Mouse (Mus musculus) neural tube, embryonic 14.5 days (tissue): ENCODE results near the gene Mccc2. TPM values are rescaled to one million over a fixed set of nuclear protein-coding genes. Genes with fewer than 3 reads are reported as not detected.
"Not testable (repeated sequence)": the region's sequence is repeated elsewhere in the genome, so short reads cannot be mapped to it uniquely, and the experiment has no call there.

ENCODE experiments used
- ATAC-seq: fragments of 200-750 bp; cut with Nextera tagmentation; 2 replicates; pipeline ENCODE4 v1.8.0; 2017; ENCODE audit warnings: low read depth, mild to moderate bottlenecking, moderate TSS enrichment, moderate library complexity
- H3K27ac ChIP-seq: fragments of 300-500 bp; sonication (generic); 2 replicates; pipeline ENCODE4 v1.5.1; 2014; ENCODE audit warnings: low read depth, mild to moderate bottlenecking, control low read depth, low read length, moderate library complexity, mixed read lengths
- H3K27me3 ChIP-seq: fragments of 300-500 bp; sonication (generic); 2 replicates; pipeline ENCODE4 v1.6.1; 2014; ENCODE audit warnings: low read length; ENCODE audit not compliant: control insufficient read depth, insufficient read depth
- H3K36me3 ChIP-seq: fragments of 300-500 bp; sonication (generic); 2 replicates; pipeline ENCODE4 v1.6.1; 2014; ENCODE audit warnings: low read length, mixed read lengths; ENCODE audit not compliant: control insufficient read depth, insufficient read depth
- H3K4me1 ChIP-seq: fragments of 300-500 bp; sonication (generic); 2 replicates; pipeline ENCODE4 v1.6.1; 2014; ENCODE audit warnings: low read length; ENCODE audit not compliant: control insufficient read depth, insufficient read depth
- H3K4me2 ChIP-seq: fragments of 300-500 bp; sonication (generic); 2 replicates; pipeline ENCODE4 v1.6.1; 2014; ENCODE audit warnings: mild to moderate bottlenecking, low read depth, low read length, control low read depth
- H3K4me3 ChIP-seq: fragments of 300-500 bp; sonication (generic); 2 replicates; pipeline ENCODE4 v1.5.1; 2014; ENCODE audit warnings: low read depth, low read length, control low read depth, mixed read lengths
- H3K9ac ChIP-seq: fragments of 300-500 bp; sonication (generic); replicated peaks from 2 replicates; pipeline ENCODE4 v1.6.1; 2014; ENCODE audit warnings: low read depth, mild to moderate bottlenecking, control low read depth, low read length, mixed read lengths
- H3K9me3 ChIP-seq: fragments of 300-500 bp; sonication (generic); 2 replicates; pipeline ENCODE4 v1.6.1; 2016; ENCODE audit warnings: low read length; ENCODE audit not compliant: control insufficient read depth
- WGBS: fragments of 180-500 bp; shearing (Covaris S2); extraction: QIAGEN DNeasy Blood & Tissue Kit; methylation state at CpG from one replicate; pipeline ENCODE4 v1.1.7; 2014; 5-methylcytosine and 5-hydroxymethylcytosine counted together
- polyA plus RNA-seq: library from polyadenylated mRNA; unstranded; fragments of >200 nt; fragmentation: Nextera tagmentation; extraction: Ambion mirVana; gene quantifications from 2 replicates; pipeline ENCODE4 v1.2.1, GENCODE M21; 2014

Mccc2 gene
- polyA plus RNA-seq = 37.2 and 44.0 TPM in 2 replicates

DNA sequence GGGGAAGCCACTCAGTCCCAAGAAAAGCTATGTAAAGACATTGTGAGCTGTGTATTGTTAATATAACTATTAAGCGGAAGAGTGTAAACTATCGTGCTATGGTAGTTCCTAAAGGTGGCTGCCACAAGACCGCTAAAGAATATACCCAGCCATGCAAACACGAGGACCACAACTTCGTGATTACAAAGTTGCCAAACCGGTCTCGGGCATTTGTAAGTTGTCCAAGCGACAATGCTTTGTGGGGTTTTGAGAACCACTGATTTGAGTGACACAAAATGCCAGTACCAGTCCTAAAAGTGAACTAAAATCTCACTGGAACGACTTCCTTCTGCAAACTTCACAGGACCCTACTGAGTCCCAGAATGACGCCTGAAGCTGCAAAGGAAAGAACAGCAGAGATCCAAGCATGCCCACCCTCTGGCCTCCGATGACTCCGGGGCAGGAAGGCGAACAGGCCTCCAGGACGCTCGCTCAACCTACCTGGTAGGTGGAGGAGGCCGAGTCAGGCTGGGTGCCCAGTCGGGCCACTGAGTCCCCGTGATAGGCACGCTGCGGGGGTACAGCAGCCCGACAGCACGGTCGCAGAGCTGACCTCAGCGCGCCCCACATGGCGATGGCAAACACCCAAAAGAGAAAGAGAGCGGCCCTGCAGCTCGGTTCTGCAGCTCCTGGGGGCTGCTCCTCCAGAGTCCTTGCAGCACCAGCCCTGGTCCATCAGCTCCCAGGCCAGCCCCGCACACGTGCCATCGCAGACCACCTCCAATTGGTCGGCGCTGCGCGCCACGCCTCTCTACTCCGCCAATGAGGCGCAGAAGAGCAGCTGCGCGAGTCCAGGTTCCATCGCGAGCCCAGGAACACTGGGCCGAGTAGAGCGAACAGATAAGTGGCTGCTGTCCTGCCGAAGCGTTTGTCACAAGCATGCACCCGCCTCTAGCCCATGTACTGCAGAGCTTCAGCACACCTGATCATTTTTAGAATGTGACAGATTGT is at the start of gene Mccc2:
Mccc2 (minus strand) TSS at position 734 of the 990 bp plus-strand sequence.
- H3K9me3 ChIP-seq = no peaks in the 10 kb centered on the region
- peak; percentile 100 for ATAC-seq
- H3K4me3 ChIP-seq = peak within 1 kb of the TSS; percentile 65
- 5% methylated on average over 47 of the region's 47 CpGs for WGBS
- peaks cover 10% of the 10 kb centered on the region; the same call in 1 of the 2 replicates for H3K4me1 ChIP-seq
- H3K27ac ChIP-seq = peak within 1 kb of the TSS; percentile 64
- peaks cover 5% of the 10 kb centered on the region; the same call in 1 of the 2 replicates for H3K36me3 ChIP-seq
- peak within 1 kb of the TSS; percentile 89 for H3K4me2 ChIP-seq
- H3K27me3 ChIP-seq = no peaks in the 10 kb centered on the region
- peak within 1 kb of the TSS; percentile 77 for H3K9ac ChIP-seq

DNA sequence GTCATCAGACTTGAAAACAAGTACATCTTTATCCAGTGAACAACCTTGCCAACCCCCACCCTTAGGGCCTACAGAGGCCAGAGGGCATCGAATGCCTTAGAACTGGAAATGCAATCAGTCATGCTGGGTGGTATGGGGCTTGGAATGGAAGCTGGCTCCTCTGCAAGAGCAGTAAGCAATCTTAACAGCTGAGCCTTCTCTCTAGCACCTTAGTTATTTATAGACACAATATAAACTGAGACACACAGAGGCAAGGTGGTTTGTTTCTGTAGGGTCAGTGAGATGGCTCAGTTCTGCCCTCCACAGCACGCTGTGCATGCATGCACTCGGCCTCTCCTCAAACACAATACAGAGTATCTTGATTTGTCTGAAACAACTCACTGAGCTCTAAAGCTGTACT is 48.5 kb upstream of the Mccc2 start:
- no peaks in the 10 kb centered on the region for H3K4me1 ChIP-seq
- H3K4me3 ChIP-seq = no peak overlapping the region
- no peak overlapping the region for H3K27ac ChIP-seq
- H3K36me3 ChIP-seq = peaks cover 45% of the 10 kb centered on the region
- no peaks in the 10 kb centered on the region for H3K9me3 ChIP-seq
- ATAC-seq = no peak
- H3K9ac ChIP-seq = no peak overlapping the region
- WGBS = 98% methylated on average over 3 of the region's 3 CpGs
- H3K4me2 ChIP-seq = no peak overlapping the region
- H3K27me3 ChIP-seq = no peaks in the 10 kb centered on the region

DNA sequence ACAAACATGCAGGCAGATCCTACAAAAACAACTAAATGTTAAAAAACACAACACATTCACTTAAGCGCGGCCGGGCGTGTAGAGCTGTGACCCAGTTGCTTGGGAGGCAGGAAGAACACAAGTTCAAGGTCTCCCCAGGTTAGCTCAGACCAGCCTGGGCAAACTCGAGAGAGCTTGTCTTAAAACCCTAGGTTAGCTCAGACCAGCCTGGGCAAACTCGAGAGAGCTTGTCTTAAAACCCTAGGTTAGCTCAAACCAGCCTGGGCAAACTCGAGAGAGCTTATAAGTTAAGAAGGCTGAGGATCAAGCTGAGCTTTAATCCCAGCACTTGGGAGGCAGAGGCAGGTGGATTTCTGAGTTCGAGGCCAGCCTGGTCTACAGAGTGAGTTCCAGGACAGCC is 42.3 kb upstream of the Mccc2 start:
- not testable (repeated sequence) for H3K27me3 ChIP-seq

DNA sequence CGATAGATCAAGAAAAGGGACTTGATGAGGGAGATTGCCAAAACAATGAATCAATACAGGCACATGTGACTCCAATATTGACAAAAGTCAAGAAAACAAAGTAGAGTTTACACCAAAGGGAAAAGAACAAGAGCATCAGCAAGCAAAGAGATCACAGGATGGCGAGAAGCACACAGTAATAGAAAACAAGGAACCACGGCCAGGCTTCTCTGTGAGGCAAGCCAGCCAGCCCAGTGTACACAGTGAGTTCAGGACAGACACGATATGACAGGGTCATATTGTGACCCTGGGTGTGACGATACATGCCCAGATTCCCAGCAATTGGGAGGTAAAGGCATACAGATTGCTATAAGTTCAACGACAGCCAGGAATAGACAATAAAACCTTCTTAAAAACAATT is 10.6 kb upstream of the Mccc2 start:
- no peaks in the 10 kb centered on the region for H3K9me3 ChIP-seq
- no peak for ATAC-seq
- no peak overlapping the region for H3K4me3 ChIP-seq
- H3K36me3 ChIP-seq = peaks cover 51% of the 10 kb centered on the region
- no peaks in the 10 kb centered on the region for H3K4me1 ChIP-seq
- H3K4me2 ChIP-seq = no peak overlapping the region
- H3K9ac ChIP-seq = no peak overlapping the region
- WGBS = 90% methylated on average over 6 of the region's 6 CpGs
- H3K27ac ChIP-seq = no peak overlapping the region
- H3K27me3 ChIP-seq = no peaks in the 10 kb centered on the region

More for the DNA sequence above, 42.3 kb upstream of the Mccc2 start:
- H3K9me3 ChIP-seq, H3K9ac ChIP-seq, H3K4me2 ChIP-seq, H3K4me1 ChIP-seq, ATAC-seq, H3K4me3 ChIP-seq, H3K27ac ChIP-seq: not testable (repeated sequence)
- H3K36me3 ChIP-seq = peaks cover 58% of the 10 kb centered on the region
- WGBS = 96% methylated on average over 8 of the region's 8 CpGs

DNA sequence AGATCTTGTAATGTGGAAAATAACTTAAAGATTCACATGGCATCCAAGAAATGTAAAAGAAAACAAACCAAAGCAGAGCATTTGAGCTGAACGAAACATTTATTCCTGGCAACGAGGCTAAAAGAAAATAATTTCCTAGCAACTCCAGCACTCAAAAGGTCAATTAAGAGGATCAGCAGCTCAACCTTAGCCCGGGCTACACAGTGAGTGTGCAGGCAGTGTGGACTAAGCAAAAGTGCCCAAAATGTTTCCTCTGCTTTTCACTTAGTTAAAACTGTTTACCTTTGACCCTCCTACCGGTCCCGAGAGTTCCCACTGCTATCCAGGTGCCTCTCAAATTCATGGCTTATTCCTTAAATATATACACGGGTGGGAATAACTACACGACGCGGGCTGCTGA is 1.5 kb upstream of the Mccc2 start:
- no peak overlapping the region for H3K4me3 ChIP-seq
- WGBS = 93% methylated on average over 9 of the region's 9 CpGs

DNA sequence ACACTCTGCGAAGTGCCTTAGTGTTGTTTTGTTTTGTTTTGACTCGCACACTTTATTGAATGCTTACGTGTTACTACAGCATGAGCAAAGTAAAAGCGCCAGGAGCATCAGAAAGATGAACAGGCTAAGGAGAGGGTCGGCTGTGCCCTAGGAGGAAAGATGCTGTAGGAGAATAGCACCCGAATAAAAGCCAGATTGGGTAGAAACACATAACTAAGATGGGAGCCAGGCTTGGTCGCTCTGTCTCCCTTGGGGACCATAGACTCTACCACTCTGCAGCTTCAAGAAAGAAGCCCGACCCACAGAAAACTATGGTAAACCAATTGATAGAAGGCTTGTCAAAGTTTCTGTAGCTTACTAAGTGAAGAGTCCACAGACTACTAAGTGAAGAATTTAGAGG is 498 bp upstream of the Mccc2 start:
- peak overlapping the region; percentile 77 for H3K9ac ChIP-seq
- H3K36me3 ChIP-seq = peaks cover 6% of the 10 kb centered on the region; the same call in 1 of the 2 replicates
- 13% methylated on average over 8 of the region's 8 CpGs for WGBS
- H3K27me3 ChIP-seq = no peaks in the 10 kb centered on the region
- peak overlapping the region; percentile 65 for H3K4me3 ChIP-seq
- H3K4me2 ChIP-seq = peak overlapping the region; percentile 89
- peak overlapping the region; percentile 64 for H3K27ac ChIP-seq
- ATAC-seq = peak; percentile 39
- no peaks in the 10 kb centered on the region for H3K9me3 ChIP-seq
- peaks cover 10% of the 10 kb centered on the region; the same call in 1 of the 2 replicates for H3K4me1 ChIP-seq

More for the DNA sequence above, 1.5 kb upstream of the Mccc2 start:
- Histone ChIP-seq H3K9ac (no peak overlapping the region), H3K36me3 (peaks cover 6% of the 10 kb centered on the region; the same call in 1 of the 2 replicates), H3K4me2 (no peak overlapping the region), H3K27ac (no peak overlapping the region), H3K27me3 (no peaks in the 10 kb centered on the region), H3K4me1 (peaks cover 10% of the 10 kb centered on the region; the same call in 1 of the 2 replicates), H3K9me3 (no peaks in the 10 kb centered on the region)
- ATAC-seq = no peak

DNA sequence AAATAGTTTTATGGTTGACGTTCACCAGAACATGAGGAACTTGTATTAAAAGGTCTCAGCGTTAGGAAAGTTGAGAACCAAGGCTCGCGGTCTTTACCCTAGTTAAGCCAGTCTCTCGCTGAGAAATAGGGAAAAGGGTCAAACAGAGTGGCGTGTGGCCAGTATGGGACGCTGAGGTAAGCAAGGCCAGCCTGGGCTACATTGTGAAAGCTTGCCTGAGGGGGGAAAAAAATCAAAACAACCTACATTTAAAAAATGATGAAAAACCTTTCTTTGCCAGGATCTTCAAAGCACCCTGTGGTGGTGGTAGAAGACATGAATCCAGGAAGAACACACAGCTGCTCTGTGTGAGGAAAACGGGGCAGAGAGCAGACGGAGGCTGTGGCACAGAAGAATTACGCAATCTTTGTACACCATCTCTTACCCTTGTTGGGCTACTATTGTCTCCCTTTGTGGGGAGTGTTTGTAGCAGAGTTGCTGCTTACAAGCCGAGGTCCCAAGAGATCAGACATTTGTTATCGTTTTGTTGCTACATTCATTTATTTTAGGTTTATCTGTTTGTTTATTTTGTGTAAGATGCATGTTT is 9.4 kb downstream of the Mccc2 start:
- Histone ChIP-seq H3K9me3 (no peaks in the 10 kb centered on the region), H3K27ac (no peak overlapping the region), H3K4me2 (no peak overlapping the region), H3K9ac (no peak overlapping the region), H3K4me3 (no peak overlapping the region), H3K27me3 (no peaks in the 10 kb centered on the region), H3K36me3 (no peaks in the 10 kb centered on the region), H3K4me1 (no peaks in the 10 kb centered on the region)
- no peak for ATAC-seq
- WGBS = 91% methylated on average over 12 of the region's 12 CpGs

DNA sequence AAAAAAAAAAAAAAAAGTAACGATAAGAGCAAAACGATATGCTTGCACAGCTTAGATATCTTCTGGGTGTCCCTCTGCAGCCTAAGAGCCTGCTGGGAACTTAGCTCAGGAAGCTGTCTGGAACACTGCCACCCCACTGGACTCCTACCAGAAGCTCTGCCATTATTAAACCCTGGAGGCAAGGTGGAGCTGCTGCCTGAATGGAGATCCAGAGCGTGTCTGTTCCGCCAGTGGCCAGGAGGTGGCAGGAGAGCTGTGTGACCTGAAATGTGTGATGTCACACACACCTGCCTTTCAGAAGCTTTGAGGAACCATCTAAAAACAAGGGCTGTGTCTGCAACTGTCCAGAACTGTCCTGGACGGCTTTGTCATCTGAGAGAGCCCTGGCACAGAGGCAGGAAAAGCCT is 13.6 kb downstream of the Mccc2 start:
- no peak overlapping the region for H3K9ac ChIP-seq
- no peaks in the 10 kb centered on the region for H3K9me3 ChIP-seq
- WGBS = 39% methylated on average over 5 of the region's 5 CpGs
- H3K36me3 ChIP-seq = no peaks in the 10 kb centered on the region
- H3K4me3 ChIP-seq = no peak overlapping the region
- no peaks in the 10 kb centered on the region for H3K27me3 ChIP-seq
- H3K27ac ChIP-seq = no peak overlapping the region
- ATAC-seq = peak; percentile 70; the same call in 1 of the 2 replicates
- no peak overlapping the region for H3K4me2 ChIP-seq
- no peaks in the 10 kb centered on the region for H3K4me1 ChIP-seq

DNA sequence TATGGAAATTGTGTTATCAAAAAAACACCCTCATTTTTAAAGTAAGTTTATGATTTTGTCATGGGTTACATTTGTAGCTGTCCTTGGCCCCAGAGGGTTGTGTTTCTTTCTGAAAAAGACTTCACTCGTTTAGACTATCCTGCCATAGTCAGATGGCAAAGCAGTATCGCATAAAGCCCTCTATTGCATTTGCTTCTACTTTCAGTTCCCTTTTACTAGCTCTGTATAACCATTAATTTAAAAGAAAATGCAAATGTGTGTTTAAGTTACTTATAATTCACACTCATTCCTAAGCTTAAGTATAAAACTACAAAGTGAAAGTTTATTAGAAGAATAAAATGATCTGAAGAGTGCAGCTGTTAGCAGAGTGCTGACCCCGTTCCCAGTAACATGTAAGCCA is 16.4 kb downstream of the Mccc2 start:
- Histone ChIP-seq H3K4me3 (no peak overlapping the region), H3K27ac (no peak overlapping the region), H3K9ac (no peak overlapping the region), H3K4me2 (no peak overlapping the region), H3K27me3 (no peaks in the 10 kb centered on the region), H3K9me3 (no peaks in the 10 kb centered on the region), H3K36me3 (no peaks in the 10 kb centered on the region), H3K4me1 (no peaks in the 10 kb centered on the region)
- WGBS = 94% methylated on average over 3 of the region's 3 CpGs
- ATAC-seq = no peak
